Mouse (Mus musculus) liver, embryonic 12.5 days (tissue): Measurements from ENCODE around the gene Me1. TPM values are rescaled to one million over a fixed set of nuclear protein-coding genes. Genes with fewer than 3 reads are reported as not detected.

Experiments
- ATAC-seq: fragments of 200-750 bp; cut with Nextera tagmentation; 2 replicates; pipeline ENCODE4 v1.8.0; 2017; ENCODE audit warnings: moderate number of reproducible peaks, mild to moderate bottlenecking, moderate library complexity
- H3K27ac ChIP-seq: fragments of 300-500 bp; sonication (generic); 2 replicates; pipeline ENCODE4 v1.5.1; 2016; ENCODE audit warnings: mild to moderate bottlenecking
- H3K27me3 ChIP-seq: fragments of 300-500 bp; sonication (generic); replicated peaks from 2 replicates; pipeline ENCODE4 v1.6.1; 2016; ENCODE audit warnings: mild to moderate bottlenecking, moderate library complexity
- H3K36me3 ChIP-seq: fragments of 300-500 bp; sonication (generic); 2 replicates; pipeline ENCODE4 v1.6.1; 2016; ENCODE audit warnings: mild to moderate bottlenecking, moderate library complexity
- H3K4me1 ChIP-seq: fragments of 300-500 bp; sonication (generic); 2 replicates; pipeline ENCODE4 v1.6.1; 2016
- H3K4me2 ChIP-seq: fragments of 300-500 bp; sonication (generic); 2 replicates; pipeline ENCODE4 v1.6.1; 2016; ENCODE audit warnings: mild to moderate bottlenecking, moderate library complexity
- H3K4me3 ChIP-seq: fragments of 300-500 bp; sonication (generic); 2 replicates; pipeline ENCODE4 v1.5.1; 2016; ENCODE audit warnings: mild to moderate bottlenecking, moderate library complexity
- H3K9ac ChIP-seq: fragments of 300-500 bp; sonication (generic); 2 replicates; pipeline ENCODE4 v1.6.1; 2016; ENCODE audit warnings: mild to moderate bottlenecking, moderate library complexity
- H3K9me3 ChIP-seq: fragments of 300-500 bp; sonication (generic); replicated peaks from 2 replicates; pipeline ENCODE4 v1.6.1; 2016; ENCODE audit warnings: mild to moderate bottlenecking, moderate library complexity
- WGBS: fragments of 180-500 bp; shearing (Covaris S2); methylation state at CpG from one replicate; pipeline ENCODE4 v1.1.7; 2016; ENCODE audit not compliant: insufficient replicate concordance; 5-methylcytosine and 5-hydroxymethylcytosine counted together
- polyA plus RNA-seq: library from polyadenylated mRNA; unstranded; fragments of >200 nt; fragmentation: Nextera tagmentation; extraction: Ambion mirVana; gene quantifications from 2 replicates; pipeline ENCODE4 v1.2.1, GENCODE M21; 2016

Gene Me1
- polyA plus RNA-seq, 1 experiment from 2014 or later, result 5.2 TPM

DNA sequence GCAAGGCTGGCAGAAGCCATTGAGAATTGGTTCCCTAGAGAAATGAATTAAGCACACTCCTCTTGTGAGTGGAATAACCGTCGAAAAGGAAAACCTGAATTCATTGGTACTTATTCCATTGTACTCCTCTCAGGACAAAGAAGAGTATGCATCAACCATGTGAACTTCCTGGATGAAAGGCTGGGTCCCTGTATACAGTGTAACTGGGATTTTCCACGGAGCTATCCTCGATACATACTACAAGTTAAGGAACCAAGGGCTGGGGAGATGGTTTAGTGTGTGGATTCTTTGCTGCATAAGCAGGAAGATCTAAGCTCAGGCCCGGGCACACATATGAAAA is 30.6 kb upstream of the Me1 start:
- no peak overlapping the region for H3K9ac ChIP-seq
- H3K27me3 ChIP-seq, result no peaks in the 10 kb centered on the region
- no peak overlapping the region for H3K4me3 ChIP-seq
- WGBS, result 74% methylated on average over 5 of the region's 5 CpGs
- ATAC-seq, result no peak
- H3K4me2 ChIP-seq, result no peak overlapping the region
- H3K36me3 ChIP-seq, result no peaks in the 10 kb centered on the region
- no peaks in the 10 kb centered on the region for H3K4me1 ChIP-seq
- no peaks in the 10 kb centered on the region for H3K9me3 ChIP-seq
- no peak overlapping the region for H3K27ac ChIP-seq

DNA sequence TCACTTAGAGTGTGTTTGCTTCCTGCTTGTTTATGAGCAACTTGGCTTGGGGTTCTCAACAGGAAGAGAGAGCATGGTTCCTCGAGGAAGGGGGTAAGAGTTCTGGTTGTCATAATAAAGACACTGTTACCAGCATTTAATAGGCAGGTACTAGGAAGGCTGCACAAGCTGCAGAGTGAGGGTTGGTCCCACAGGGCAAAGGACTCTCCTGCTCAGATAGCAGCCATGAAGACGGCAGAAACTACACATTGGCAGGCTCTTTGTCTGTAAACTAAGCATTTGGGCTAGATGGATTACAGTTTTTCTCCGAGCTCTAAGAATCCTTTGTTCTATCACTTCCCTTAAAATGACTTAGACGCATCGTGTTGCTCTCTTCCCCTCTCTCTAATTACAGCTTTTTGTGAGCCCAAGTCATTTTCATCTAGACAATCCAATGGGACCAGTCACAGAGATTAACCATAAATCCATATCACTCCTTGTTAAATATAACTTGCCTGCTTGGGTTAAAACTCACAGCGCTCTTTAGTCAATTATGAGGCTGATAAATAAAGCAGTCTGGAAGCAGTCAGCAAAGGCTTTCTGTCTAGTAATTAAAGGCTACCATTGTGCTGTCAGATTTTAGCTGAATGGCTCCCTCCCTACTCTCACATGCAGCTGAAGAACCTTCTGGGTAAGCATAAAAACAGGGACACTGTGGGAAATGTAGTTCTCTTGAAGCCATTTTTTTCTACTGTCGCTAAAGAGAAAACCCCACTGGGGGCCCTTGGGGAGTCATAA is 30.0 kb upstream of the Me1 start:
- no peak for ATAC-seq
- 56% methylated on average over 7 of the region's 7 CpGs for WGBS
- H3K4me2 ChIP-seq, result no peak overlapping the region

DNA sequence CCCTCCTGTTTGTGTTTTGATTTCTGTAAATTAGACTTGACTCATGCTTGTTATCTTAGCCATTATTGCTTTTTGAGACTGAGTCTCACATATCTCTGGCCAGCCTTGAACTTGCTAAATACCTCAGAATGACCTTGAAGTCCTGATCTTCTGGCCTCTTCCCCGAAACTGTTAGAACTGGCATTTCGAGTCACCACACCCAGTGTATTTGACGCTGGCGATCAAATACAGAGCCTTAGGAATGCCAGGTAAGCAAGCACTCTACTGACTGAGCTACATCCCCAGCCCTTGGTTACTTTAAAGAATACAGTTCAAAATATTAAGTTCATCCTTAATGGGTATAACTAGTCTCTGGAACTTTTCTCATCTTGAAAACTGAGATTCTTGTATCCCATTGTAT is 29.3 kb upstream of the Me1 start:
- WGBS, result 78% methylated on average over 4 of the region's 4 CpGs
- no peak overlapping the region for H3K27ac ChIP-seq
- no peak for ATAC-seq

More for the DNA sequence above, 30.0 kb upstream of the Me1 start:
- no peak overlapping the region for H3K4me3 ChIP-seq
- H3K27me3 ChIP-seq, result no peaks in the 10 kb centered on the region
- H3K27ac ChIP-seq, result no peak overlapping the region
- H3K9ac ChIP-seq, result no peak overlapping the region
- H3K4me1 ChIP-seq, result no peaks in the 10 kb centered on the region
- no peaks in the 10 kb centered on the region for H3K9me3 ChIP-seq
- H3K36me3 ChIP-seq, result no peaks in the 10 kb centered on the region

DNA sequence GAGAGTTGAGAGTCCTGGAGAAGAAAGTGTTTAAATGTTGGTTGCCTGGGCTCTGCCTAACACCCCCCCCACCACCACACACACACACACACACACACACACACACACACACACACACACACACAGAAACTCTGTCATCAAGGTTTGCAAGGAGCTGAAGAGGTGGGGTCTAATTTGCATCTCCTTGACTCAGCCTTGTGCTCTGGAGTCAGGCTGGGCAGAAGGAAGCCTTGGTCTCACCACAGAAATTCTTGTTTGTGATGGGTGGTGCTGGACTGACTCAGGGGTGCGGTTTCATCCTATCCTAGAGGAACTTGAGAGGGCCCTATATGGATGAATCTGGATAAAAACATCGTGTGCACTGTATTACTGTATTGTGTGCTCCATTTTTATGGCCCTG is 25.0 kb upstream of the Me1 start:
- no peak for ATAC-seq
- H3K27me3 ChIP-seq, result no peaks in the 10 kb centered on the region
- H3K9ac ChIP-seq, result no peak overlapping the region
- no peaks in the 10 kb centered on the region for H3K4me1 ChIP-seq
- H3K36me3 ChIP-seq, result no peaks in the 10 kb centered on the region
- no peak overlapping the region for H3K4me2 ChIP-seq
- H3K27ac ChIP-seq, result no peak overlapping the region
- H3K4me3 ChIP-seq, result no peak overlapping the region
- H3K9me3 ChIP-seq, result no peaks in the 10 kb centered on the region
- WGBS, result 48% methylated on average over 2 of the region's 2 CpGs

More for the DNA sequence above, 29.3 kb upstream of the Me1 start:
- H3K4me3 ChIP-seq, result no peak overlapping the region
- H3K27me3 ChIP-seq, result no peaks in the 10 kb centered on the region
- H3K9ac ChIP-seq, result no peak overlapping the region
- H3K9me3 ChIP-seq, result no peaks in the 10 kb centered on the region
- H3K4me2 ChIP-seq, result no peak overlapping the region
- H3K4me1 ChIP-seq, result no peaks in the 10 kb centered on the region
- no peaks in the 10 kb centered on the region for H3K36me3 ChIP-seq

DNA sequence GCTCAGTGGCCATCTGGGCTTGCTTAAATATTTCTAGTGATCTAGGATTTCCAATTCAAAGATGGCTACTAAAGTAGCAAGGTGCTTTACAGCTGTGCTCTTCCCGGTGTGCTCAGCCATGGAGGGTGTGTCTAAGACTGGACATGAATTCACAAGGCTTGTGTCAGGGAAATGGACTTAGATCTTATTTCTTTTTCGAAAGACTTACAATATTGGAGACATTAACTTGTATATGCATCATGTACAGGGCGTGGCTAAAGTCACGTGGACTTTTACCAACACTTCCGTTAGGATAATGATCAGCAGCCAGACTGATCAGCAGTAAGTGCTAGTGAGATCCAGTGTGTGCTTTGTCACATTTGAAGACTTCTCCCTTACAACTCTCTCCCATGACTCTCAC is 24.5 kb upstream of the Me1 start:
- H3K4me2 ChIP-seq, result no peak overlapping the region
- 64% methylated on average over 5 of the region's 5 CpGs for WGBS
- H3K36me3 ChIP-seq, result no peaks in the 10 kb centered on the region
- H3K9me3 ChIP-seq, result no peaks in the 10 kb centered on the region
- ATAC-seq, result no peak
- H3K9ac ChIP-seq, result no peak overlapping the region
- H3K27me3 ChIP-seq, result no peaks in the 10 kb centered on the region
- no peak overlapping the region for H3K27ac ChIP-seq
- no peaks in the 10 kb centered on the region for H3K4me1 ChIP-seq
- H3K4me3 ChIP-seq, result no peak overlapping the region

DNA sequence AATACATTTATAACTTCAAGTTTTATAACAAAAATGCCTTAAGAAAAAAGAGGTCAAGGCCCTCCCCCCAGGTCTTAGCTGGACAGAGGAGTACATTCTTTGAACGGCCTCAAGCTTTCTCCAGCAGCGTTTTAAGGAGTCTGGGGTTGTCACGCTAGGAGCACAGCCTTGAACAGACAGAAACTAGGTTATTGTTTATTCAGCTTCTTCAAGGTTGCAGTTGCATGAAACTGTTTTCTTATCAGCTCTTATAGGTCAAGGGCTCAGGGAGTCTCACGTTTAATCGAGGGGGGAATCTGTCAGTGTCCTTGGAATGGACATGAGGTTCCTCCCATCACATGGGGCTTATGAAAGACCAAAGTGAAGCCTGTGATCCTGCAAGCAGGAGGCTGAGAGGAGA is 21.4 kb upstream of the Me1 start:
- H3K4me1 ChIP-seq, result no peaks in the 10 kb centered on the region
- no peaks in the 10 kb centered on the region for H3K36me3 ChIP-seq
- no peaks in the 10 kb centered on the region for H3K9me3 ChIP-seq
- no peaks in the 10 kb centered on the region for H3K27me3 ChIP-seq
- H3K9ac ChIP-seq, result no peak overlapping the region
- ATAC-seq, result no peak
- 62% methylated on average over 5 of the region's 5 CpGs for WGBS
- no peak overlapping the region for H3K4me2 ChIP-seq
- H3K27ac ChIP-seq, result no peak overlapping the region
- H3K4me3 ChIP-seq, result no peak overlapping the region

DNA sequence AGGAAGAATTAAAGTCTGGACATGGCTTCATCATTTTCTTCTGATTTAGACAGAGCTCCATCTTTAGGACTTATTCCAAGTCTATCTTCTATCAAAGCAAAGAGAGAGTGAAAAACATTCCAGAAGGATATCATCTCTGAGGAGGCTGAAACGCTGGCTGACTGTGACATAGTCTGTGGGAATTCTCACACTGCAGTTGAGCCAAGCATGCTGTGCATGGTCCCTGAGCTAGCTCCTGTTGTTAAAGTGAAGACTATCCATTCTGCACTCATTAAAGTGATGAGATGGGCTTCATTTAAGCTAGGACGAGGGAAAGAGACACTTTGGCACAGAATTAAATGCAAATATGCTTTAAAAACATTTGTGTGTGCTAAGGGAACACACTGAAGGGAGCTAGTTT is 20.8 kb upstream of the Me1 start:
- H3K9ac ChIP-seq, result no peak overlapping the region
- no peaks in the 10 kb centered on the region for H3K9me3 ChIP-seq
- ATAC-seq, result no peak
- 37% methylated on average over 2 of the region's 2 CpGs for WGBS
- no peaks in the 10 kb centered on the region for H3K27me3 ChIP-seq
- no peak overlapping the region for H3K27ac ChIP-seq
- H3K4me3 ChIP-seq, result no peak overlapping the region
- no peaks in the 10 kb centered on the region for H3K36me3 ChIP-seq
- H3K4me1 ChIP-seq, result no peaks in the 10 kb centered on the region
- no peak overlapping the region for H3K4me2 ChIP-seq

DNA sequence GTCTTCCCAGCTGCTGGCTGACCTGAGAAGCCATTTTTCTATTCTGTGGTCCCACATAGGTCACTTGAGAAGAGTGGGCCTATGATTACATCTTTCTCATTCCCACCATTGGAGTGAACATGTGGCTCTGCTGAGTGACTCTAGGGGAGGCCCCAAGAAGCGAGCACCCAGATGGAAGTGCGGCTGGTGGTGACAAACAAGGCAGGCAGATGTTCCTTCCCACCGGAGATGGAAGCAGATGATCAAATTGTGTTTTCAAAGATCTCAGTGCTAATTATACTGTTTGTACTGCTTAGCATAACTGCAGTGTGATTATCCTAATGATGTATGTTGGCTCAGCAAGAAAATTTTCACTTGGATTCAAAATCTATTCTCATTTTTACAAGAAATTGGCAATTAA is 18.3 kb upstream of the Me1 start:
- Histone ChIP-seq H3K27me3 (no peaks in the 10 kb centered on the region), H3K36me3 (no peaks in the 10 kb centered on the region), H3K4me2 (no peak overlapping the region), H3K4me1 (no peaks in the 10 kb centered on the region), H3K27ac (no peak overlapping the region), H3K9ac (no peak overlapping the region), H3K9me3 (no peaks in the 10 kb centered on the region), H3K4me3 (no peak overlapping the region)
- no peak for ATAC-seq
- 80% methylated on average over 3 of the region's 3 CpGs for WGBS

DNA sequence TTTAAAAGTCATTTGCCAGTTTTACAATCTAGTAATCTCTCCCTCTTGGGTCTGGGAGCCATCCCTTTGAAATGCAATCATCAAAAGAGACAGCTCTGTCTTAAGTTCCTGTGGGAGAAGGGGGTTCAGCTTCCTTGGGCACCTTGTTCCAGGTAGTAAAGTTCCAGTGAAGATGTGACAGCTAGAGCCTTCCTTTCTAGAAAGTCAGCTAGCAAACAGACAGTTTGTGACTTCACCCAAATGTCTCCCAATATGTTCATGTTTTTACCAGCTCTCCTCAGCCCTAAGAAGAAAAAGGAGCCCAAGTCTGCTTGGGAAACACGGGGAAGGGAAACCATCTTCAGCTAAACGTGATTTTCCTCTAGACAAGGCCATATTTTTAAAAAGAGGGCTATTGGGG is 16.9 kb upstream of the Me1 start:
- Histone ChIP-seq H3K36me3 (no peaks in the 10 kb centered on the region), H3K9ac (no peak overlapping the region), H3K4me3 (no peak overlapping the region), H3K4me1 (no peaks in the 10 kb centered on the region), H3K27ac (no peak overlapping the region), H3K4me2 (no peak overlapping the region), H3K27me3 (no peaks in the 10 kb centered on the region; the same call in 1 of the 2 replicates), H3K9me3 (no peaks in the 10 kb centered on the region)
- WGBS, result 58% methylated on average over 2 of the region's 2 CpGs
- ATAC-seq, result no peak

DNA sequence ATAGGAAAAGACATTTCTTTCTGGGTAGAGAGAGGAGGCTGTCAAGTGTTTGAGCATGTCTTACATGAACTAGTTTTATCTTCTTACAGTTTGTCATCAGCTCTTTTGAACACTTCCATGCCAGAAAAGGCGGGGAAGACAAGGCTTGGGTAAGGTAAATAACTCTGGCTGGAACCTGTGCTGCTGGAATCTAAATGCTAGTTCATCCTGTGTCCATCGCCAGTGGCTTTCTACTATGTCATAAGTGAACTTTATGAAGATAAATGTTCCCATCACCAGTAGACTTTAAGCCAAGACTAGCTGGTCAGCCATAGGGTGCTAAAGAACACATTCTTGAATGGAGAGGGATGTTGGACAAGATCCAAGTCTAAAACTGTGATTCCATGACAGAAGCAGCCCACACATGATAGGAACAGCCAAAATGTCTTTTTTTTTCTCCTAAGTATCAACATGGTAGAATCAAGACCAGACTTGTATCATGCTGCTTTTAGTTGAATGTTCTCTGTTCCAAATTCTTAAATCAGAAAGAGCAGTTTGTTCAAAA is 14.4 kb upstream of the Me1 start:
- ATAC-seq, result no peak

DNA sequence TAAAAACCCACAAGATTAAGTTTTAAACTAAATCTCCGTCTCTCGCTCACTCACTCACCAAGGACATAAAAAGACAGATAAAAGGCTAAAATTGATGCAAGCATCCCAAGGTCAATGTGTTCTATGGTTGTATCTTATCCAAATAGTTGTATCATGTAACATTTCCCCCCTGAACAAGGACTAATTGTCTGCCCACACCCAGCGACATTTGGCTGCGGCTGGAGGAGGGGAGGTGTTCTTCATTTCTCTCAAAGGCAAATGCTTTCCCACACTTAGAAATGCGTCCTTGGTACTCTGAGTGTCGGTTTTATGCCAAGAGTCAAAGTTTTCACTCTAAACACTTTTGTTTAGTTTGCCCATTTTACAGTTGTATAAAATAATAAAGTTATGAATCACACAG is 13.2 kb upstream of the Me1 start:
- 57% methylated on average over 6 of the region's 6 CpGs for WGBS

More for the DNA sequence above, 14.4 kb upstream of the Me1 start:
- Histone ChIP-seq H3K4me1 (no peaks in the 10 kb centered on the region), H3K36me3 (no peaks in the 10 kb centered on the region), H3K4me3 (no peak overlapping the region), H3K27ac (no peak overlapping the region), H3K27me3 (no peaks in the 10 kb centered on the region; the same call in 1 of the 2 replicates), H3K9me3 (no peaks in the 10 kb centered on the region), H3K9ac (no peak overlapping the region), H3K4me2 (no peak overlapping the region)
- 59% methylated on average over 2 of the region's 2 CpGs for WGBS

DNA sequence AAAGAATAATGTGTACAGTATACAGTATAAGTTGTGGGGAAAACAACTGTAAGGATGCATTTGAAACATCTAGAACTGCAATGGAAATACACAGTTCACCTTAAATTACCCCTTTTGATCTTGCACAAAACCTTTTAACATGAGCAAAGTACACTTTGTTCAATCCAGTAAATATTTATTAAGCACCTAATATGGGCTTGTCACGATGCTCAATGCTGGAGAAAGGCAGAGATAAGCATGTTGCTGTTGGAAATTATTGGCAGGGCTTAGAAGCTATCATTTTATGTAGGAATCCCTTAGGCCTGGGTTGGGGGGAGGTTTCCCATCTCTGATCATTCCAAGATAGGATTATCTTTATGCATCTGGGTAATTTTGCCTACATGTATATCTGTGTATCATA is 11.7 kb upstream of the Me1 start:
- no peak for ATAC-seq
- no peak overlapping the region for H3K4me3 ChIP-seq
- H3K4me2 ChIP-seq, result no peak overlapping the region
- H3K27ac ChIP-seq, result no peak overlapping the region
- WGBS, result 31% methylated on average over 1 of the region's 1 CpGs
- no peaks in the 10 kb centered on the region for H3K9me3 ChIP-seq
- no peak overlapping the region for H3K9ac ChIP-seq
- no peaks in the 10 kb centered on the region; the same call in 1 of the 2 replicates for H3K27me3 ChIP-seq
- H3K4me1 ChIP-seq, result no peaks in the 10 kb centered on the region
- H3K36me3 ChIP-seq, result no peaks in the 10 kb centered on the region

More for the DNA sequence above, 13.2 kb upstream of the Me1 start:
- Histone ChIP-seq H3K4me2 (no peak overlapping the region), H3K4me1 (no peaks in the 10 kb centered on the region), H3K4me3 (no peak overlapping the region), H3K9ac (no peak overlapping the region), H3K27me3 (no peaks in the 10 kb centered on the region; the same call in 1 of the 2 replicates), H3K27ac (no peak overlapping the region), H3K9me3 (no peaks in the 10 kb centered on the region), H3K36me3 (no peaks in the 10 kb centered on the region)
- ATAC-seq, result no peak

DNA sequence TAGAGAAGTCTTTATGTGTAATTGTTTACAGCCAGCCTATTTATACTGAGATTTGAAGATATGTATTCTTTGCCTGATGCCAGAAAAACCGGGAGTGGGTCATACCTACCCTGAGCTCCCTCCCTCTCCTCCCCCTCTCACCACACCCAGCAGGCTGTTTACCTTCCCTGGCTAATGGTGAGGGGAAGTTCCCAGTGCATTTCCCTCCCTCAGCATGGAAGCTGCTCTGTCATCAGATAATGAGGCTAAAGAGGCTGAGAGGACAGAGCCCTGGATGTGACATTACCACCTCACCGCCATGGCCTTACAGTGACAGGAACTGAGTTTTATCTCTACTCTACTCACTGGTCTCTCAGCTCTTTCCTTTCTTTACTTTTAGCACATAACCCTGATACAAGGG is 6.1 kb upstream of the Me1 start:
- Histone ChIP-seq H3K27me3 (no peaks in the 10 kb centered on the region), H3K4me2 (no peak overlapping the region), H3K4me1 (peaks cover 5% of the 10 kb centered on the region; the same call in 1 of the 2 replicates), H3K27ac (no peak overlapping the region), H3K4me3 (no peak overlapping the region), H3K36me3 (no peaks in the 10 kb centered on the region), H3K9ac (no peak overlapping the region), H3K9me3 (no peaks in the 10 kb centered on the region)
- peak; percentile 51; the same call in 1 of the 2 replicates for ATAC-seq
- WGBS, result 5% methylated on average over 2 of the region's 2 CpGs
